Mouse (Mus musculus) gastrocnemius, adult 2 months (tissue): ENCODE measurements around the gene Scfd1. TPM values are rescaled to one million over a fixed set of nuclear protein-coding genes. Genes with fewer than 3 reads are reported as not detected.
A peak's percentile ranks its signal among the peaks of the same experiment; 100 is the strongest.

Experiments
- DNase-seq: peaks from one replicate; pipeline ENCODE4 v3.0.0; 2022
- H3K27ac ChIP-seq: fragments of 200-600 bp; 2 replicates; pipeline ENCODE4 v1.8.1; 2022; ENCODE audit warnings: mild to moderate bottlenecking
- H3K4me3 ChIP-seq: fragments of 200-600 bp; 2 replicates; pipeline ENCODE4 v1.8.1; 2022; ENCODE audit warnings: mild to moderate bottlenecking, moderate library complexity
- CTCF ChIP-seq: fragments of 200-600 bp; IDR thresholded peaks from 2 replicates; pipeline ENCODE4 v1.8.1; 2022; ENCODE audit warnings: antibody characterized with exemption, mild to moderate bottlenecking, moderate library complexity
- intact Hi-C: fragments of 180-260 bp; cut with DNase I; formaldehyde crosslinking; loops from one replicate; pipeline ENCODE4 v1.15.1; 2025
- total RNA-seq, 2 experiments: library from RNA; stranded (reverse); gene quantifications; 2 replicates each; pipeline ENCODE4 v1.2.3; 2021

The Scfd1 gene
- total RNA-seq, 2 experiments from 2014 or later: 18.0 to 20.6 TPM

- intact Hi-C loops: no loop called here
- no peak for DNase-seq
- peak; percentile 18; the same call in 1 of the 2 replicates for TF ChIP-seq CTCF
- H3K27ac ChIP-seq: no peak overlapping the region
- H3K4me3 ChIP-seq: no peak overlapping the region
Observed at GRCm38 (mm10) chr12:51403987-51404586, 26.8 kb downstream of the Scfd1 start.

- no peak for DNase-seq
- Histone ChIP-seq H3K27ac (no peak overlapping the region), H3K4me3 (no peak overlapping the region)
- intact Hi-C loops: no loop called here
- TF ChIP-seq CTCF: no peak
Observed at GRCm38 (mm10) chr12:51411362-51411761, 34.1 kb downstream of the Scfd1 start.

- Histone ChIP-seq H3K4me3 (no peak overlapping the region), H3K27ac (no peak overlapping the region)
- no peak for DNase-seq
- intact Hi-C loops: no loop called here
- no peak for TF ChIP-seq CTCF
Observed at GRCm38 (mm10) chr12:51437541-51437940, 60.2 kb downstream of the Scfd1 start.

- intact Hi-C loops: no loop called here
- H3K4me3 ChIP-seq: no peak overlapping the region
- TF ChIP-seq CTCF: no peak
Observed at GRCm38 (mm10) chr12:51438311-51438710, 61.0 kb downstream of the Scfd1 start.

GRCm38 (mm10) chr12:51449303-51449702 lies 72.0 kb downstream of the Scfd1 start:
- TF ChIP-seq CTCF: no peak
- H3K4me3 ChIP-seq: no peak overlapping the region
- H3K27ac ChIP-seq: no peak overlapping the region
- intact Hi-C loops: loop anchor here (10.0 kb wide), 1 partner anchor 145 kb away; the partner anchor contains the start of gene Coch
- no peak for DNase-seq

More at GRCm38 (mm10) chr12:51438311-51438710, 61.0 kb downstream of the Scfd1 start:
- no peak overlapping the region for H3K27ac ChIP-seq
- no peak for DNase-seq

- TF ChIP-seq CTCF: no peak
- Histone ChIP-seq H3K27ac (no peak overlapping the region), H3K4me3 (no peak overlapping the region)
- intact Hi-C loops: no loop called here
- DNase-seq: no peak
Observed at GRCm38 (mm10) chr12:51470881-51471280, 93.6 kb downstream of the Scfd1 start.

- DNase-seq: no peak
- intact Hi-C loops: no loop called here
- Histone ChIP-seq H3K27ac (no peak overlapping the region), H3K4me3 (no peak overlapping the region)
- TF ChIP-seq CTCF: no peak
Observed at GRCm38 (mm10) chr12:51481246-51481645, 103.9 kb downstream of the Scfd1 start.

GRCm38 (mm10) chr12:51492040-51492439 lies 114.7 kb downstream of the Scfd1 start:
- no peak for TF ChIP-seq CTCF
- no peak overlapping the region for H3K27ac ChIP-seq

GRCm38 (mm10) chr12:51493476-51493875 lies 116.2 kb downstream of the Scfd1 start:
- H3K27ac ChIP-seq: no peak overlapping the region
- intact Hi-C loops: no loop called here
- TF ChIP-seq CTCF: no peak
- DNase-seq: no peak
- H3K4me3 ChIP-seq: no peak overlapping the region

More at GRCm38 (mm10) chr12:51492040-51492439, 114.7 kb downstream of the Scfd1 start:
- no peak for DNase-seq
- no peak overlapping the region for H3K4me3 ChIP-seq
- intact Hi-C loops: no loop called here

- DNase-seq: no peak
- TF ChIP-seq CTCF: no peak
- intact Hi-C loops: no loop called here
- Histone ChIP-seq H3K27ac (no peak overlapping the region), H3K4me3 (no peak overlapping the region)
Observed at GRCm38 (mm10) chr12:51494641-51495040, 117.3 kb downstream of the Scfd1 start.

Other genes starting within 250 kb of the Scfd1 start
- 1 to 10 TPM; 1.6 to 2.1 TPM for gene G2e3, start 29.4 kb upstream of the Scfd1 start, total RNA-seq
- gene Coch, start 215.8 kb downstream of the Scfd1 start, total RNA-seq: under 1 TPM in 1 of 2 experiments, not detected in 1; 0.33 TPM